Mouse (Mus musculus): ENCODE results near the gene Gab2.

Gene Gab2

GRCm38 (mm10) chr7:97081242-97081958 lies at the start of gene Gab2:
Gene Gab2 (plus strand): TSS chr7:97081586.
- CTCF ChIA-PET = interaction anchor here (0.6 kb wide), 1 partner anchor 280 kb away, joined by 3 read pairs; no protein-coding TSS in a partner anchor

GRCm38 (mm10) chr7:97032412-97032811 lies 49.0 kb upstream of the Gab2 start:
- CTCF ChIA-PET = no interaction called here

- CTCF ChIA-PET = no interaction called here
Observed at GRCm38 (mm10) chr7:97039641-97040040, 41.7 kb upstream of the Gab2 start.

GRCm38 (mm10) chr7:97041868-97042449 lies 39.4 kb upstream of the Gab2 start:
- CTCF ChIA-PET = no interaction called here

GRCm38 (mm10) chr7:97042981-97043380 lies 38.4 kb upstream of the Gab2 start:
- CTCF ChIA-PET = no interaction called here

- CTCF ChIA-PET = no interaction called here
Observed at GRCm38 (mm10) chr7:97060966-97061365, 20.4 kb upstream of the Gab2 start.

GRCm38 (mm10) chr7:97071512-97071911 lies 9.9 kb upstream of the Gab2 start:
- CTCF ChIA-PET = no interaction called here

GRCm38 (mm10) chr7:97072061-97072460 lies 9.3 kb upstream of the Gab2 start:
- CTCF ChIA-PET = no interaction called here

- CTCF ChIA-PET = interaction anchor here (0.6 kb wide), 1 partner anchor 9 kb away, joined by 3 read pairs; no protein-coding TSS in a partner anchor
Observed at GRCm38 (mm10) chr7:97074974-97075373, 6.4 kb upstream of the Gab2 start.

- CTCF ChIA-PET = no interaction called here
Observed at GRCm38 (mm10) chr7:97076977-97077376, 4.4 kb upstream of the Gab2 start.

- CTCF ChIA-PET = no interaction called here
Observed at GRCm38 (mm10) chr7:97078685-97079084, 2.7 kb upstream of the Gab2 start.

- CTCF ChIA-PET = interaction anchor here (0.6 kb wide), 1 partner anchor 30 kb away, joined by 3 read pairs; no protein-coding TSS in a partner anchor
Observed at GRCm38 (mm10) chr7:97079145-97079544, 2.2 kb upstream of the Gab2 start.

- CTCF ChIA-PET = interaction anchor here (0.6 kb wide), 1 partner anchor 31 kb away, joined by 3 read pairs; no protein-coding TSS in a partner anchor
Observed at GRCm38 (mm10) chr7:97079651-97080365, 1.6 kb upstream of the Gab2 start.

GRCm38 (mm10) chr7:97080621-97081241 lies 655 bp upstream of the Gab2 start:
- CTCF ChIA-PET = interaction anchor here (0.6 kb wide), 1 partner anchor 279 kb away, joined by 3 read pairs; no protein-coding TSS in a partner anchor

GRCm38 (mm10) chr7:97081959-97082218 lies 503 bp downstream of the Gab2 start:
- CTCF ChIA-PET = no interaction called here

- CTCF ChIA-PET = interaction anchor here (0.6 kb wide), 2 partner anchors 309 to 978 kb away, joined by 3 to 5 read pairs; no protein-coding TSS in a partner anchor
Observed at GRCm38 (mm10) chr7:97082219-97083101, 1.1 kb downstream of the Gab2 start.

- CTCF ChIA-PET = interaction anchor here (0.7 kb wide), 1 partner anchor 9 kb away, joined by 3 read pairs; no protein-coding TSS in a partner anchor
Observed at GRCm38 (mm10) chr7:97083579-97083978, 2.2 kb downstream of the Gab2 start.

GRCm38 (mm10) chr7:97084181-97084580 lies 2.8 kb downstream of the Gab2 start:
- CTCF ChIA-PET = interaction anchor here (0.5 to 0.7 kb wide), 2 partner anchors 9 to 29 kb away, joined by 3 to 5 read pairs; no protein-coding TSS in a partner anchor

GRCm38 (mm10) chr7:97085291-97085690 lies 3.9 kb downstream of the Gab2 start:
- CTCF ChIA-PET = no interaction called here

- CTCF ChIA-PET = no interaction called here
Observed at GRCm38 (mm10) chr7:97094241-97094640, 12.9 kb downstream of the Gab2 start.

GRCm38 (mm10) chr7:97108119-97108518 lies 26.7 kb downstream of the Gab2 start:
- CTCF ChIA-PET = no interaction called here
